Mouse (Mus musculus) gastrocnemius, adult 18-20 months (tissue): ENCODE measurements at regions not wholly inside any gene's neighbourhood (a gene's known extent, or its start where the extent isn't known, plus 50 kb on each side); places are given as distances from the start of the nearest gene placed in this dataset.

ENCODE experiments used
- DNase-seq: peaks from one replicate; pipeline ENCODE4 v3.0.0; 2021; ENCODE audit warnings: low spot score

GRCm38 (mm10) chr9:52379031-52379430 lies 210.7 kb upstream of the Zc3h12c start:
- DNase-seq: no peak

GRCm38 (mm10) chr9:52377761-52378160 lies 209.4 kb upstream of the Zc3h12c start:
- no peak for DNase-seq

GRCm38 (mm10) chr9:52376914-52377313 lies 208.5 kb upstream of the Zc3h12c start:
- DNase-seq: no peak

DNA sequence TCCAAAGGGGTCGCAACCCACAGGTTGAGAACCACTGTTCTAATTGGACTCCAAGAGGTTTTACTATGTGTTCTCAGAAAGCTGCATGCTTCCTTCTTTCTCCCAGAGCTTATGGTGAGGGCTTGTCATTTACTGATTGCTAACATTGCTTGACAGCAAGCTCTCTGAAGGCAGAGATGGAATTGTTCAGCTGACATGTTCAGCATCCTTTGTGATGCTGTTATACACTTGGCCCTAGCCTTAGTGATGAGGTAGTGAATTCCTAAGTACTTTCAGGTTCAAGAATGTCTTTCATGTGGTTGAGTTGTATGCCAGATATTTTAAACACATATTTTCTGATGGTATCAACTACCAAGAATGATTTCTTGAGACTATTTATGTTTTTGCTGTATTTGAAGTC lies 202.9 kb upstream of the Zc3h12c start:
- no peak for DNase-seq

DNA sequence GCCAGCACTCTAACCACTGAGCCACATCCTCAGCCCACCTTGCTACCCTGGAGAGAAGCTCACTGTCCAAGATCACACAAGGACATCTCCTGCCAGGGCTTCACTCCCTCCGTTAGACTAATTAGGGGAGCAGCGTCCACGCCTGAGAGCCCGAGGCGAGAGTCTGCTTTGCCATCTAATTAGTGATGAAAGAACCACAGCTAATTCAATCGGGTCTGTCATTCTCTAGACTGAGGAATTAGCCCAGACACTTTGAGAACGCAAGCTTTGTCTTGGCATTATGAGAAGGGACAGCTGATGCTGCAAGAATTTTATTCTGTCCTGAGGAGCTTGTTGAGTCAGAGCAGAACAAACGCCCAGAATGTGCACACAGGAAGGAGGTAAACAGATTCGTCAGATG lies 200.5 kb upstream of the Zc3h12c start:
- no peak for DNase-seq

- DNase-seq: no peak
These were observed 199.7 kb upstream of the Zc3h12c start for GRCm38 (mm10) chr9:52368080-52368479.

DNA sequence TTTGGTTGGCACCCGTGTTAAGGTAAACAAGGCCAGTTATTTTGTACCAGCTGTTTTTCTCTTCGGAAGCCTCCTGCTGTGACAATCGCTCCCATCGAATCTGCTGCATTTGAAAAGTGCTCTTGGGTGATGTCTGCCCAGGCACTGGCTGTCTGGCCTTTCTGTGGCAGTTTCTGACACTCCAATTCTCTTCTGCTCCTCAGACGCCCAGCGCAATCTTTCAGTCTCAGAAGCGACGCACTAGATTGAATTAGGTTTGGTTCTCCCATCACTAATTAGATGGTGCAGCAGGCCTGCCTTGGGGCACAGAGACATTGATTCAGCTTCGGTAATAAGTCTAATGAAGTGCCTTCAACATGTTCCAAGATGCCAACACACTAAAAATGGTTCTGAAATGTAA lies 197.7 kb upstream of the Zc3h12c start:
- DNase-seq: no peak

DNA sequence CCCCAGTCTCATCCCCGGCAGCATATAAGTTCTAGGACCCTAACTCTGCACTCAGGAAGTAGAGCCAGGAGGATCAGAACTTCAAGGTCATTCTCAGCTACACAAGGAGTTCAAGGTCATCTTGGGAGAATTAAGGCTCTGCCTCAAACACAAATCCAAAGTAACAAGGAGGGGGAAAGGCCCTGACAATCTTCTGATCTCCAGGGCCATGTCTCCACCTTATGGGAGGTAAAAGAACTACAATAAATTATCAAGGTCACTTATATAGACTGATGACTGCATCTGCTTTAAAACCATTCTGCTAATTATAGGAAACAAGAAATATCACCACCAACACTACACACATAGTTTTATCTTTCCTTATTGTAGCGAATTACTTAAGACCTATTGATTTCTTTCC lies 193.2 kb upstream of the Zc3h12c start:
- DNase-seq: no peak

DNA sequence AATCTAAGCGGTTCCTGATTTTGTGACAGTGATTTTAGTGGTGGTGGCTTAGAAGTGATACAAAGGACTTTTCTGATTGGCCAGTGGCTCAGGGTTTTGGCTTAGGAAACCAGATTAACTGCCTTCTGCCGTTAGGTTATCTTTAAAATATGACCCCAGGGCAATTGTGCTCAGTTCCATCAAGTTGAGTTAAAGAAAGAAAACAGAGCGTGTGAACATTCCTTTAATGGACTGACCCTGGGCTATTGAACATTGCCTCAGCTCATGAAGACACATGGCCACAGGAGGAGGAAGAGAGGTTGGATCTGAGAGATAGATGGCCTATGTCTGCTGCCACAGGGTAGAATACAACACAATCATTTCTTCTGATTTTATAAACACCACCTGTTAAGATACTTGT lies 191.0 kb upstream of the Zc3h12c start:
- no peak for DNase-seq

- DNase-seq: no peak
These were observed 188.2 kb upstream of the Zc3h12c start for GRCm38 (mm10) chr9:52356549-52356948.

- no peak for DNase-seq
These were observed 187.0 kb upstream of the Zc3h12c start for GRCm38 (mm10) chr9:52355187-52355982.

- DNase-seq: no peak
These were observed 180.5 kb upstream of the Zc3h12c start for GRCm38 (mm10) chr9:52348536-52349527.

DNA sequence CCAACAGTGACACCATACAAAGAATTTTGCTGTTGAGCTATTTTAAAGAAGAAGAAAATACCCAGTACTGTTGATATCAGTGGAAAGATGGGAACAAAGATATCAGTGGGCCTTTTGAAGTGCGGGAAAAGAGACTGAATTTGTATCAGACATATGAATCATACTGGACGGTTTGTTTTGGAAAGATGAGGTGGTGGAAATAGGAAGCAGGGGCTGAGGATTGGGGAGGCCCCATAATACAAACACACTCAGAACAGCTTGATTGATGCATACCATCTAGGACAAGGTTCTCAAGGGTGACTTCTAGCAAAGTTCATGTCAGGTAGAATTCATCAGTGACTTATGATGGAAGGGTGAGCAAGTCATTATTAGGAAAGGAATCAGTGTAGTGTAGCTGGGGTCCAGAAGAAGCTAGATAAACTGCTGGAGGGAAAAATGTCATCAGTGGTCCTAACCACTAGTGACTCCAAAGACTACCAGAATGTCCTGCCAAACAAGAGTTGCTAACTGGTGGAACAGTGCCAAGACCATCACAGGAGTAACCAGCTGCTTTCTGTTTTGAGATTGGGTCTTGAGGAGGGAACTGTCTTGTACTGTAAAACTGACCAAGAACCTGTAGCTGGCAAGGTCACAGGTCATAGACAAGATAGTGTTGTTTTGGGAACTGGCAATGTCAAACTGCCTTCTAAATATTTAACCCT lies 176.0 kb upstream of the Zc3h12c start:
- DNase-seq: no peak

GRCm38 (mm10) chr9:52341029-52341428 lies 172.7 kb upstream of the Zc3h12c start:
- DNase-seq: no peak

DNA sequence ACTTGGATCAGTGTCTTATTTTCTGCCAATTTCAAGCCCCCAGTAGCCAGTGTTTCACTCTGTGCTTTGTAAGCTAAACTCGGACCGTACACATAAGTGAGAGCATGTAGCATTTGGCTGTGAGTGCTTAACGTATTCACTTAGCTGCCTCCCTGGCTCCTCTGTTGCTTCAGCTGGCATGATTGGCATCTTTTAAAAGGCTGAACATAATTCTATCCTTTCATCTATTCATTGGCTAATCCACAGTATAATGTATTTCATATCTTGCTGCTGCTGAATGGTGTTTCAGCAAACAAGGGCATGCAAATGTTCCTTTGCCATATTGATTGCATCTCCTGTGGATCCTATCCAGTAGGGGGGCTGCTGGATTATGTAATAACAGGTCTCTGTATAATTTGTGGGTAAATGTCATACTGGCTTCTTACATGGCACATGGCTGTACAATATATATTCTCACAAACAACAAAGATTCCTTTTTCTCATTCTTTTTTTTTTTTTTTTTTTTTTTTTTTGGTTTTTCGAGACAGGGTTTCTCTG lies 169.5 kb upstream of the Zc3h12c start:
- no peak for DNase-seq

DNA sequence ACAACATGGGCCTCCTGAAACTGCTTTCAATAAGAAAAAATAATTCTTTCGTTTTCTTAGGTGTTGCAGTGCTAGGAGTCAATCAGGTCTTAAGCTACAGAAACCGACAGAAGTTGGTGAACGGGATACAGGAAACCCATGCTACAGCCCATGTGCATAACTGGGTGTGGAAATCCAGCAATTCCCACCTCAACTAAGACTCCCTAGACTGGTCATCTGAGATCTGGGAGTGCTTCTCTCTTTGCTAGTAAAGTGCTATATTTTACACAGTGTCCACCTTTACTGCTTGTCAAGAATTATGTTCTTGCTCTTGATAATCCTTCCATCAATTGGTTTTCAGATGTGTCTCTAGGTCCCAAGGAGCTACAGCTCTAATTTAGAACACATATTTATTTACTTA lies 166.4 kb upstream of the Zc3h12c start:
- no peak for DNase-seq

GRCm38 (mm10) chr9:52333884-52334283 lies 165.5 kb upstream of the Zc3h12c start:
- DNase-seq: no peak

DNA sequence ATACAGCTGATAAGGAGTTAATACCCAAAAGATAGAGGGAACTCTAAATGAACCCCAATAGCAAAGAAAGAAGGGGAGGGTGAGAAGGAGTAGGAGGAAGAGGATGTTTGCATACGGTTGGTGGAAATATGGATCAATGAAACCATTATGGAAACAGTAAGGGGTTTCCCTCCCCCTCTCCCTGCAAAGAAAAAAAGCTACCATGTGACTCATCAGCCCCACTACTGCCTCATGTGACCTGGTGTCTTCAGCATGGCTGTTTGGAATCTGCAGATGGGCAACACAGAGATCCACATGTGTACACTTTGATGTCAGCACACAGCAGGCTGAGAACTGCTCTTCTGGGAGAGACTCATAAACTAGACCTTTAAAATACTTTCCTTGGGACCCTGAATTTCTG lies 163.4 kb upstream of the Zc3h12c start:
- no peak for DNase-seq

DNA sequence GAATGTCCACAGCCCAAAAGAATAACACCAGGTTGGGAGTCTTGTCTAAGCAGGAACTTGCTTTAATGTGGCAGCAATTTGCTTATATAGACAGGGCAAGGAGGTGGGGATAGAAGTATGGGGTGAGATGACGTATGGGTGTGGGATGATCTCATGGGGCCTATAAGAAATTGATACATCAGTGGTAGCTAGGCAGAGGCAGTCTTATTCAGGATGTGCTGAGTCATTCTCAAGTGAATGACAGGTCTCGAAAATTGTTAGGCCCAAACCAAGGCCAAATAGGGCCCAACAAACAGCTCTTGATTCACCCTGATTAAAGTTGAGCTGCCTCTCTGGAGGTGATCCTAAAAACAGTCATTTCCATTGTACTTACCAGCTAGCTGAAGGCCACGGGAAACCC lies 162.3 kb upstream of the Zc3h12c start:
- no peak for DNase-seq

- DNase-seq: no peak
These were observed 156.0 kb upstream of the Zc3h12c start for GRCm38 (mm10) chr9:52324347-52324746.

- no peak for DNase-seq
These were observed 155.4 kb upstream of the Zc3h12c start for GRCm38 (mm10) chr9:52323757-52324156.

DNA sequence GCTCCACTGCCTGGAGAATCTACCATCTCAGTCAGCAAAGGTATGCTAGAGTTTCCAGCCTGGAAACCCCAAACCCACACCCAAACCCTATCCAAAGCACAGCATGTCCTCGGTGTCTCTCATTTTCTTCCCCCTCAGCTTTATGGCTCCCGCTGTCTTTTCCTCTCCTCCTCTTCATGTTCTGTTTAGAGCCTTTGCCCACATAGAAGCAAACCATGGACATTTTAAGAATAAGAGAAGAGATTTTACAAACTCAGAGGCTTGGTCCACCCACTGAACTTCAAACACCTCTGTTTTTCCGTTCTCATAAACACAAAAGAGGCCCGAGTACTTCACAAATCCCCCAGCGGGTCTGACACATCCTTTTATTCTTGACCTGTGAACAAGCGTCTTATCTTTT lies 154.9 kb upstream of the Zc3h12c start:
- no peak for DNase-seq
